Mouse (Mus musculus) C2C12 (cell line): ENCODE results near the gene Calcrl. TPM values are rescaled to one million over a fixed set of nuclear protein-coding genes. Genes with fewer than 3 reads are reported as not detected.

Source experiments
- H3K27me3 ChIP-seq: one replicate; pipeline ENCODE4 v1.6.1; 2011; ENCODE audit not compliant: control insufficient read depth, insufficient read depth, insufficient read length
- H3K36me3 ChIP-seq: one replicate; pipeline ENCODE4 v1.6.1; 2011; ENCODE audit not compliant: control insufficient read depth, insufficient read depth
- H3K4me3 ChIP-seq: one replicate; pipeline ENCODE4 v1.5.1; 2011; ENCODE audit warnings: mild to moderate bottlenecking, control low read depth; ENCODE audit not compliant: poor library complexity, insufficient read depth, severe bottlenecking
- H3K79me2 ChIP-seq: one replicate; pipeline ENCODE4 v1.6.1; 2011; ENCODE audit not compliant: control insufficient read depth, insufficient read depth
- H3K79me3 ChIP-seq: one replicate; pipeline ENCODE4 v1.6.1; 2011; ENCODE audit warnings: low read depth, control low read depth
- H3ac ChIP-seq: one replicate; pipeline ENCODE3; 2011; ENCODE audit warnings: low read depth; ENCODE audit not compliant: control insufficient read depth, insufficient read length
- CEBPB ChIP-seq: IDR thresholded peaks from one replicate; pipeline ENCODE4 v1.6.1; 2011; ENCODE audit warnings: low read depth, mild to moderate bottlenecking, control low read depth, moderate library complexity
- CTCF ChIP-seq: IDR thresholded peaks from one replicate; pipeline ENCODE4 v1.5.1; 2011; ENCODE audit not compliant: control insufficient read depth, insufficient read depth, insufficient read length
- FOSL1 ChIP-seq: IDR thresholded peaks from one replicate; pipeline ENCODE4 v1.8.0; 2011; ENCODE audit warnings: mild to moderate bottlenecking, low read length; ENCODE audit not compliant: poor library complexity, insufficient read depth, severe bottlenecking
- MAX ChIP-seq: IDR thresholded peaks from one replicate; pipeline ENCODE4 v1.6.1; 2011; ENCODE audit warnings: mild to moderate bottlenecking, control low read depth
- MYOD1 ChIP-seq: IDR thresholded peaks from one replicate; pipeline ENCODE4 v1.6.1; 2011; ENCODE audit warnings: low read depth; ENCODE audit not compliant: control insufficient read depth, insufficient read length
- MYOG ChIP-seq: IDR thresholded peaks from one replicate; pipeline ENCODE4 v1.6.1; 2011; ENCODE audit not compliant: control insufficient read depth, insufficient read length; ENCODE audit errors: extremely low read depth
- USF1 ChIP-seq: IDR thresholded peaks from one replicate; pipeline ENCODE4 v1.6.1; 2011; ENCODE audit warnings: low read depth, mild to moderate bottlenecking, control low read depth, moderate library complexity
- polyA plus RNA-seq: library from polyadenylated mRNA; unstranded; fragments of >200 nt; fragmentation: generic; extraction: Trizol; gene quantifications from one replicate; pipeline ENCODE4 v1.2.1, GENCODE M21; 2012; ENCODE audit warnings: missing spikeins

The Calcrl gene
- polyA plus RNA-seq, 1 experiment: 3.8 TPM

DNA sequence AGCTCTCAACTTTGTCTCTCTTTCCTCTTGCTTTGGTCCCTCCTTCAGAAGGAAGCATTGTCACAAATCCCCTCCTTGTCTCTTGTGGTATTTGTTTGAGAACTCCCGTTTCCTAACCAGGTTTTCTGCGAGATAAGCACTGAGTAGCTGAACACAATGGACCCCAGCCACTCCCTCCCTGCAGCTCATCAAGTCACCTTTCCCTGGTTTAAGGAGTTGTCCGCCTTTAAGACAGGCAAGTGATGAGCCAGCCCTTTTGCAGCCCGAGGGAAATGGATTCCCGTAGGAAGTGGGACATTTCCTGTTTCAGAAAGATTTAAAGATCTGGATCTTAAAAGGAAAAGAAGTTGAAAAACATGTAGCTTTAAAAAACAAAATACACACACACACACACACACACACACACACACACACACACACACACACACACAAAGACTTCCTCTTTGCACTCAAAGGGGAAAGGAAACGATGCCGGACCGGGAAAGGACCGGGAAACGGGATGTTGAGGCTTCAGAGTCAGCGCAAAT lies 34.5 kb upstream of the Calcrl start:
- Histone ChIP-seq H3K79me3 (no peaks in the 10 kb centered on the region), H3K27me3 (no peaks in the 10 kb centered on the region), H3ac (no peak overlapping the region), H3K36me3 (no peaks in the 10 kb centered on the region), H3K79me2 (no peaks in the 10 kb centered on the region), H3K4me3 (no peak overlapping the region)
- TF ChIP-seq CTCF: no peak
- no peak for TF ChIP-seq MYOG
- no peak for TF ChIP-seq CEBPB
- no peak for TF ChIP-seq MAX
- no peak for TF ChIP-seq FOSL1
- no peak for TF ChIP-seq MYOD1
- TF ChIP-seq USF1: no peak

DNA sequence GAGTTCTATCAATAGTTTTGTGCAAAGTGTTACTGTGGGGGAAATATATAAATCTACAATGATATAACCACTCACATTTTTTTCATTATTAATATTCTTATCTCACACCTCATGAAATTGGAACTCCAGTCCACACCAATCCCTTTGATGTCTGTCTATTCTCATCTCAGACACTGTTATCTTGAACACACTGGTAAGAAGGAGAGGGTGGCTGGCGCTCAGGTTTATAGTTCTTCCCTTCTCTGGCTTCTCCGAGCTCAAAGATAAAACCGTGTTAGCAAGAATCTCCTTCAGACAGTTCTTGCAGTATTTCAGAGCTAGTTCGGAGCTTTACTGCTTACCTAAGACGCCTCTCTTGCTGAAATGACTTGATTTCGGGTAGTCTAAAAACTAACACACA lies 32.0 kb upstream of the Calcrl start:
- H3ac ChIP-seq: no peak overlapping the region

DNA sequence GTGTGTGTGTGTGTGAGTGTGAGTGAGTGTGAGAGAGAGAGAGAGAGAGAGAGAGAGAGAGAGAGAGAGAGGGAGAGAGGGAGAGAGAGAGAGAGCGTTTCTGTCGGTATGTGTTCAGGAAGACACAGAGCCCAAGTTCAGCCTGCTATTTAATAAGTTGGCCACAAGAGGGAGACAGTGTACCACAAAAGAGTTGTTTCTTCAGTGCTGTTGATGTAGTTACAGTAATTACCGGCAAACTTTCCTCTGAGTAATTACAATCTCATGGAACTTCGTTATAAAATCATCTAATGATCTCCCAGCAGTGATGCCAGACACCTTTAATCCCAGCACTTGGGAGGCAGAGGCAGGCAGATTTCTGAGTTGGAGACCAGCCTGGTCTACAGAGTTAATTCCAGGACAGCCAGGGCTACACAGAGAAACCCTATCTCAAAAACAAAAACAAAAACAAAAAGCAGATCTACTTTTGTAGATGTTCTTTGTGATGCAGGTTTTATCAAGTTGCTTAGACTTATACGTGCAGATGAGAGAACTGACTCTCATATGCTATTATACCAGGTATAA lies 30.1 kb upstream of the Calcrl start:
- Histone ChIP-seq H3K27me3 (no peaks in the 10 kb centered on the region), H3K4me3 (no peak overlapping the region), H3K36me3 (peaks cover 3% of the 10 kb centered on the region), H3K79me2 (no peaks in the 10 kb centered on the region), H3K79me3 (no peaks in the 10 kb centered on the region), H3ac (no peak overlapping the region)
- TF ChIP-seq CTCF: peak; percentile 25
- TF ChIP-seq CEBPB: no peak

More for the DNA sequence above, 32.0 kb upstream of the Calcrl start:
- H3K4me3 ChIP-seq: no peak overlapping the region
- H3K79me3 ChIP-seq: no peaks in the 10 kb centered on the region
- H3K36me3 ChIP-seq: peaks cover 3% of the 10 kb centered on the region
- TF ChIP-seq CTCF (no peak), MYOG (no peak), MAX (no peak), USF1 (no peak), MYOD1 (no peak)
- no peaks in the 10 kb centered on the region for H3K27me3 ChIP-seq
- H3K79me2 ChIP-seq: no peaks in the 10 kb centered on the region

DNA sequence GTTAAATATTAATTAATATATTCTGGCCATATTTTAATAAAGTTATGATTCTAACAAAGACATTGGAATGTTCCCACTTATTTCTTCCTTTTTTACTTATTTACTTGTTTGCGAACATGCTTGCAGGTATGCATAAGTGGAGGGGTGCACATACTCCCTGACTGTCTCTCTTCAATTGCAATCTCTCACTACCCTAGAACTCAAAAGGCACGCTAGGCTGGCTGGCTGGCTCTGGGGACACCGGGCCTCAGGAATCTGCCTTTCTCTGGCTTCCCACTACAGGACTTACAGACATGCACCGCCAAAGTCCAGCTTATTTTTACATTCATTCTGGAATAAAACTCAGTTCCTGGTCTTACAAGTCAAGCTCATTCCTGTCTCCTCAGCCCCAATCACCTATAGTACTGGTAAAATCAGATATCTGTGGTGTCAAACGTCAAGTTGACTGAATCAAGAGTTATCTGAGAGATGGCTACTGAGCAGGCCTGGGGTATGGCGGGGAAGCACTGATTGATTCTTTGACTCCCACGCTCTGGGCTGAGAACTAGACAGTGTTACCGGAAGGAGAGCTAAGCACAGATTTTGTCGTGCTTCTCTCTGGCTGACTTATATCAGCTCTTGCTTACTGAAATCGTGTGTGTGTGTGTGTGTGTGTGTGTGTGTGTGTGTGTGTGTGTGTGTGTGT lies 29.5 kb upstream of the Calcrl start:
- H3K36me3 ChIP-seq: peaks cover 3% of the 10 kb centered on the region
- H3K79me2 ChIP-seq: no peaks in the 10 kb centered on the region
- H3ac ChIP-seq: no peak overlapping the region
- TF ChIP-seq MYOG (no peak), FOSL1 (no peak), CTCF (no peak), USF1 (no peak), MYOD1 (no peak), MAX (no peak), CEBPB (no peak)
- no peaks in the 10 kb centered on the region for H3K79me3 ChIP-seq
- no peaks in the 10 kb centered on the region for H3K27me3 ChIP-seq
- H3K4me3 ChIP-seq: no peak overlapping the region

DNA sequence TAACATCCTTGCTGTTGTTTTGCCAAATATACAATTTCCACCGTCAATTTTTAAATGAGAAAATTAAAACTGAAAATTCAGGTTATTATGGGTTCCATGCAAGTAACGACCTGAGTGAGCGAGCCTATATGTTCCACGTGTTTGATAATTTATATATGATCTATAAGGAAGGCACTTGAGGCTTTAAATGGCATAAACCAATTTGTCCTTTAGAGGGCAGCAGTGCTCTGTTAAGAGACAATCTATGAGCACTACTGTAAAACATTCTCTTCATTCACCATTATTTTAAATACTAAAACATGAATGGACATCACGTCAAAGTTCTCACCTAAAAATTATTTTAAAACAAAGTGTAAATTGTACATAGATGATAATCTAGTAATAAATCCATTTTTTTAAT lies 28.8 kb upstream of the Calcrl start:
- Histone ChIP-seq H3K79me3 (no peaks in the 10 kb centered on the region), H3K27me3 (no peaks in the 10 kb centered on the region), H3K79me2 (no peaks in the 10 kb centered on the region), H3K36me3 (peaks cover 3% of the 10 kb centered on the region), H3K4me3 (no peak overlapping the region), H3ac (no peak overlapping the region)
- TF ChIP-seq MYOG (no peak), MAX (no peak), FOSL1 (no peak), CTCF (no peak)

DNA sequence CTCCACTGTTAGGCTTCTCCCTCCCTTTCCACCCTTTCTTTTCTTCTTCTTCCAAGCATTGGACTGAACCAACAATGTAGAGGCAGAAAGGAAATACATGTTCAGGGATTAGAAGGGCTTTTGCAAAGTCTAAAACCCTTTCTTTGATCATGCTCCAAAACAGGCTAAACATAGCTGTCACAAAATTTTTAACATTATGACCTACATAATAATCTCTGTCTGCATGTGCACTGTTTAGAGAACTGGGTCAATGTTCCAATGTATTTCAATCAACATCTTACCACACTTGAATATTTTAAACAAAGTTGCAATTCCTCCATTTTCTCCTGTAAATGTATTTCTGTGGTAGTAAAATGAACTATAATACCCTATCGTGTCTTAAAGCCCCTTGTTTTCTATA lies 20.3 kb upstream of the Calcrl start:
- Histone ChIP-seq H3K36me3 (peaks cover 12% of the 10 kb centered on the region), H3K4me3 (no peak overlapping the region), H3K79me2 (no peaks in the 10 kb centered on the region), H3K79me3 (no peaks in the 10 kb centered on the region), H3ac (no peak overlapping the region), H3K27me3 (no peaks in the 10 kb centered on the region)
- no peak for TF ChIP-seq MAX
- TF ChIP-seq CEBPB: no peak
- no peak for TF ChIP-seq USF1
- TF ChIP-seq FOSL1: no peak
- no peak for TF ChIP-seq MYOD1
- no peak for TF ChIP-seq CTCF
- no peak for TF ChIP-seq MYOG
